Mouse (Mus musculus) stomach, embryonic 15.5 days (tissue): ENCODE results near the gene Rab11fip4. TPM values are rescaled to one million over a fixed set of nuclear protein-coding genes. Genes with fewer than 3 reads are reported as not detected.

Source experiments
- ATAC-seq: fragments of 200-750 bp; cut with Nextera tagmentation; 2 replicates; pipeline ENCODE4 v1.8.0; 2017; ENCODE audit warnings: low read depth, moderate number of reproducible peaks, moderate TSS enrichment; ENCODE audit not compliant: insufficient read depth, low FRiP score
- H3K27ac ChIP-seq: fragments of 300-500 bp; sonication (generic); 2 replicates; pipeline ENCODE4 v1.5.1; 2015; ENCODE audit warnings: mild to moderate bottlenecking, inconsistent platforms
- H3K27me3 ChIP-seq: fragments of 300-500 bp; sonication (generic); replicated peaks from 2 replicates; pipeline ENCODE4 v1.6.1; 2015; ENCODE audit warnings: inconsistent platforms
- H3K36me3 ChIP-seq: fragments of 300-500 bp; sonication (generic); 2 replicates; pipeline ENCODE4 v1.6.1; 2015; ENCODE audit warnings: inconsistent platforms
- H3K4me1 ChIP-seq: fragments of 300-500 bp; sonication (generic); 2 replicates; pipeline ENCODE4 v1.6.1; 2015; ENCODE audit warnings: inconsistent platforms
- H3K4me2 ChIP-seq: fragments of 300-500 bp; sonication (generic); 2 replicates; pipeline ENCODE4 v1.6.1; 2015; ENCODE audit warnings: mild to moderate bottlenecking, inconsistent platforms
- H3K4me3 ChIP-seq: fragments of 300-500 bp; sonication (generic); replicated peaks from 2 replicates; pipeline ENCODE4 v1.5.1; 2015; ENCODE audit warnings: inconsistent platforms
- H3K9ac ChIP-seq: fragments of 300-500 bp; sonication (generic); 2 replicates; pipeline ENCODE4 v1.6.1; 2015; ENCODE audit warnings: inconsistent platforms
- H3K9me3 ChIP-seq: fragments of 300-500 bp; sonication (generic); 2 replicates; pipeline ENCODE4 v1.6.1; 2016; ENCODE audit warnings: inconsistent platforms
- WGBS: fragments of 180-500 bp; shearing (Covaris S2); methylation state at CpG from one replicate; pipeline ENCODE4 v1.1.7; 2015; 5-methylcytosine and 5-hydroxymethylcytosine counted together
- polyA plus RNA-seq: library from polyadenylated mRNA; unstranded; fragments of >200 nt; fragmentation: Nextera tagmentation; extraction: Ambion mirVana; gene quantifications from 2 replicates; pipeline ENCODE4 v1.2.1, GENCODE M21; 2015

The Rab11fip4 gene
- polyA plus RNA-seq, 1 experiment from 2014 or later, result 2.1 TPM

DNA sequence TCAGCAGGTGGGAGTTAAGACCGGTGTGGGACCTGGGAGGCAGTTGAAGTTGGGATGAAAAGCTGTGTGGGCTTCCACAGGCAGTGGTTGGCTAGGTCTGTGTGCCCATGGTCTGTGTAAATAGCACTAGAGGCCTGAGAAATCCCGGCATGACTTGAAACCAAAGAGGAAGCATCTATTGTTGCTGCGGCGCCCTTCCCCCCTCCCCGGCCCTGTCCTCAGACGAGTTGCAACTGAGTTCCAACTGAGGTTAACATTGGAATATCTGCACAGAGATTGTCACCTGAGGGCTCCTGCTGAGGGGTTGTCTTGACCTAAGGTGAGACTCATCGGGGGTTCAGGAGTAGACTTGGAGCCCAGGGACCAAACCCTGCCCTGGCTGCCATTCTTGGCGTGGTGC is 82.7 kb downstream of the Rab11fip4 start:
- Histone ChIP-seq H3K4me1 (no peaks in the 10 kb centered on the region), H3K27me3 (no peaks in the 10 kb centered on the region), H3K27ac (0 out of 2 replicates have a peak overlapping the region, but pooled peaks have one; percentile 8), H3K9me3 (no peaks in the 10 kb centered on the region), H3K9ac (no peak overlapping the region), H3K4me2 (no peak overlapping the region), H3K36me3 (no peaks in the 10 kb centered on the region), H3K4me3 (no peak overlapping the region)
- ATAC-seq, result no peak
- WGBS, result 58% methylated on average over 8 of the region's 8 CpGs

DNA sequence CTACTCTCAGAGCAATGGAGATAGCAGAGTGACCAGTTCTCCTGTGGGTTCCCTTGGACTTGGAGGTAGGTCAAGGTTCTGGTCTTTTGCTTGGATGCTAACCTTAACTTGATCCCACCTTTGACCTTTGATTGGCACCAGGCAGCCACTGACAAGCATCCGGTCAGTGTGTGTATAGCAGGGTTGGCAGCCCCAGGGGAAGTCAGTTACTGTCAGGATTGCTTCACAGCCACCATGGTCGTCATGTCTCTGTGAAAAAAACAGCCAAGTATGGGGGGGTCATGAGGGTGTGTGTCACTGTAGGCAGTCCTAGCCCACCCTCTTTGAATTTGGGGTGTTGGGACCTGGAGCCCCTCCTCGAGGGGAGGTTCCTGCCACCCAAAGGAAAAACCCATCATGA is 83.2 kb downstream of the Rab11fip4 start:
- Histone ChIP-seq H3K4me3 (no peak overlapping the region), H3K4me1 (no peaks in the 10 kb centered on the region), H3K27me3 (no peaks in the 10 kb centered on the region), H3K27ac (no peak overlapping the region), H3K9ac (no peak overlapping the region), H3K4me2 (no peak overlapping the region), H3K36me3 (no peaks in the 10 kb centered on the region), H3K9me3 (no peaks in the 10 kb centered on the region)
- WGBS, result 69% methylated on average over 3 of the region's 3 CpGs
- ATAC-seq, result no peak

DNA sequence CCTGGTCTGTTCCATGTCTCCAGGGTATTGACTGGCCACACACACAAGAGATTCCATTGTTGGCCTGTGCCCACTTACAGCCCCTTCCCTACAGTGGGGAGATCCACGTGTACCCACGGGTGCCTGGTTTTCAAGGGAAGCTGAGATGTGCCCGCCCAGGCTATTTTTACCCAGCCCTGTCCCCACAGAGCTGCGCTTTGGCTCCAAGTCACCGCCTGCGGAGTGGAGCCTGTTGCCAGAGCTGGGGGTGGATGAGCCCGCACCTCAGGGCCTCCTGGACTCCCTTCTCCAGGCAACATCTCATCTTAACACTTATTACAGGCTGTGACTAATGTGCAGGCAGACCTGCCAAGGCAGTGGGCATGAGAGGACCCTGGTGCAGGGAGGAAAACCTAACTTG is 83.6 kb downstream of the Rab11fip4 start:
- H3K4me2 ChIP-seq, result no peak overlapping the region
- H3K27me3 ChIP-seq, result no peaks in the 10 kb centered on the region
- no peaks in the 10 kb centered on the region for H3K36me3 ChIP-seq
- H3K27ac ChIP-seq, result no peak overlapping the region
- no peaks in the 10 kb centered on the region for H3K9me3 ChIP-seq
- H3K4me1 ChIP-seq, result no peaks in the 10 kb centered on the region
- no peak for ATAC-seq
- H3K9ac ChIP-seq, result no peak overlapping the region
- H3K4me3 ChIP-seq, result no peak overlapping the region
- 76% methylated on average over 7 of the region's 7 CpGs for WGBS

DNA sequence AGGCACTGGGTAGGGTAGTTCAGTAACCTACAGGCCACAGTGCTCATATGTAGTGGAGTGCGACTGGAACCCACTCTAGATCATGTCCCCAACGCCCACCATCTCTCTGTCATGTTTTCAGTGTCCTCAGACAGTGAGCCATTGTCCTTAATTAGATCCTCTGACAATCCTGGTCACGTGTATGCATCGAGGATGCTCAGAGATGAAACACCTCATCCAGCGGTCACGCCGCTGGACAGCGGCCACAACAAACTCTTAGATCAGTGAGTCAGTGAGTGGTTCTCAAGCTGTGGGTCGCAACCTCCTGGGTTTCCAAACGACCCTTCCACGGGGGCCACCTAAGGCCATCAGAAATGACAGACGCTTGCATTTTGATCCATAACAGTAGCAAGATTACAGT is 84.3 kb downstream of the Rab11fip4 start:
- Histone ChIP-seq H3K36me3 (no peaks in the 10 kb centered on the region), H3K9ac (no peak overlapping the region), H3K4me3 (no peak overlapping the region), H3K27me3 (no peaks in the 10 kb centered on the region), H3K27ac (no peak overlapping the region), H3K9me3 (no peaks in the 10 kb centered on the region), H3K4me2 (no peak overlapping the region), H3K4me1 (no peaks in the 10 kb centered on the region)
- no peak for ATAC-seq
- WGBS, result 73% methylated on average over 12 of the region's 12 CpGs

DNA sequence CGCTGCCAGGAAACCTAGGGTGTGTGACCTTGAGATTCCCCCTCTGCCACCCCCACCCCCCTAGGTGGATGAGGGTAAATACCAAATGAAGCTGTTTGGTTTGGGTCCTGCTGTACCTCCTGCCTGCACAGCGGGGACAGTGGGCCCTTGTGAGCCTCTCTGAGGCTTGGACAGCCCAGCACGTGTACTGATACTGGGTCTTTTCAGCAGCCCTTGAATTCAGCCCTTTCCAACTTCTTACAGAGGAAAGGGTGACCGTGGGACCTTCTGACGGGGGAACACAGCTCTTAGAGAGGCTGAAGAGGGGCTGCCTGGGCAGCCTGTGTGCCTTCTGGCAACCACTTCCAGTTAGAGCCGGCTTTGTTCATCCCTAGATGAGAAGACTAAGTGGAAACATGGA is 85.0 kb downstream of the Rab11fip4 start:
- no peak overlapping the region for H3K9ac ChIP-seq
- no peak overlapping the region for H3K27ac ChIP-seq
- no peaks in the 10 kb centered on the region for H3K27me3 ChIP-seq
- H3K4me2 ChIP-seq, result no peak overlapping the region
- no peaks in the 10 kb centered on the region for H3K9me3 ChIP-seq
- WGBS, result 65% methylated on average over 6 of the region's 6 CpGs
- ATAC-seq, result no peak
- H3K4me3 ChIP-seq, result no peak overlapping the region
- H3K4me1 ChIP-seq, result no peaks in the 10 kb centered on the region
- no peaks in the 10 kb centered on the region for H3K36me3 ChIP-seq

DNA sequence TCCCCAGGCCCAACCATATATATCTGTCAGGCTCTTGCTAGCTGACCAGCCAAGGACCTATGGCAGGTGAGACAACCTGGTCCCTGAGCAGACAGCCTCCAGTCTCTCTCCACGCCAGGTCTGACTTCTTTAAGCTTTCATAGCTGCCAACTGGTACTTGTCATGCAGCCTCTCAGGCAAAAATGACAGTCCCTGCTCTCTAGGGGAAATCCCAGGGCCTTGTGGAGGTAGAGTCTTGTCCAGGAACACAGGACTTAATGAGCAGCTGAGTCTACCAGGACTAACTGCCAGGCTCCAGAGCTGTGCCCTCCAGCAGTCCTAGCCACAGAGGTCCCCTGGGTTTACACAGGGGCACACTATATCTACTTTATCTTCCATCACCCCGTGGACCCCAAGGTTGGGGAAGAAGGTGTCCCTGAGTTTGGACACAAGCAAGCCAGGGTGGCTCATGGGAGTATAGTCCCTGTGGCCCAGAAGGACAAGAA is 85.5 kb downstream of the Rab11fip4 start:
- Histone ChIP-seq H3K36me3 (no peaks in the 10 kb centered on the region), H3K27ac (no peak overlapping the region), H3K27me3 (no peaks in the 10 kb centered on the region), H3K4me2 (no peak overlapping the region), H3K9ac (no peak overlapping the region), H3K9me3 (no peaks in the 10 kb centered on the region), H3K4me3 (no peak overlapping the region), H3K4me1 (no peaks in the 10 kb centered on the region)
- WGBS, result 67% methylated on average over 2 of the region's 2 CpGs
- no peak for ATAC-seq

DNA sequence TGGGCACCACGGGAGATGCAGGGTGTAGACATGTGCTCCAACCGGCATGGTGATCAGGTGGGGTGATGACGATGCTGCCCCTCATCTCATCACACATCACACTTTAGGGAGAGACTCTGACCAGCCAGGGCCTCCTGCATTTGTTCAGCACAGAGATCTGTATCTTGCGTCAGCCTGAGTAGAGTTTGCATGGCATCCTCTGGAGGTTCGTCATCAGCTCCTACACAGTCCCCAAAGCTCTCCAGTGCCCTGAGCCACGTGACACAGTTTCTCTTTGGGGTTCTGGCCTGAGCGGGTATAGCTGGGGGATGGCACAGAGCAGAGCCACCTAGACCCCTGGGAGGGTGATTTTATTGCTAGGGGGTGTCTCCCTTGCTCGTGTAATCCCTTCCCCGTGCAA is 86.4 kb downstream of the Rab11fip4 start:
- Histone ChIP-seq H3K9me3 (no peaks in the 10 kb centered on the region), H3K36me3 (no peaks in the 10 kb centered on the region), H3K27me3 (no peaks in the 10 kb centered on the region), H3K4me3 (no peak overlapping the region), H3K9ac (no peak overlapping the region), H3K4me2 (no peak overlapping the region), H3K27ac (no peak overlapping the region), H3K4me1 (no peaks in the 10 kb centered on the region)
- 81% methylated on average over 9 of the region's 9 CpGs for WGBS
- ATAC-seq, result no peak

DNA sequence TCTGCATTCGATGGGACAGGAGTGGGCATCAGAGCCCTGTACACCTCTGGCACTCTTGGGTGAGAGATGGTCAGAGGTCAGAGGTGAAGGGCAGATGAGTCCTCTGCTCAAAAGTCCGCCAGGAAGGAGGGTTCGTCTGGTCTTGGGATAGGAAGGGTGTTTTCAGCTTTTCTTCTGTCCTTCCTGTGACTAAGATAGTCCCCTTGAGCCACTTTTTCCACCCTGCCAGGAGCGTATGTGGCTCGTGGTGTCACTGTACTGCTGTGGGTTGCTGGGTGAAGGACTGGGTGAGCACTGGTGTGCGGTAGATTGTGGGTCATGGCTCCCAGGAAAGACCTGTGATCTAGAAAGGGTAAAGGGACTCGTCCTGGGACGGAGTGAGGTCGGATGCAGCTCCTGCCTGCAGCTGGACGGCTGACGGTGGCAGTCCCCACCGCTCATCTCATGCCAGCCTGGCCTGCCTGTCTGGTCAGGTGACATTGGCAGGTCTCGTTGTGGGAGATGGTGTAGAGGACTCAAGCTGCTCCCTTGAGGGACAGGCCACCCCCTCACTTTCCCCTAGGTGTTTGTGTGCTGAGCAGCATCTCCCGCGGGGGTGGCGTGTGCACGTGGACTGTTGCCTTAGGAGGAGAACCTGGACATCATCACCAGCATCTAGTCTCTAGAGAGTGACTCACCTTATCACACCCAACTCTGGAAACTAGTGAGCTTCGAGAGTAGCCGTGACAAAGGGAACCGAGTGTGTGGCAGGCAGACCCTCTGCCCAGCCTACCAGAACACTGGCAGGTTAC is 87.5 kb downstream of the Rab11fip4 start:
- H3K4me3 ChIP-seq, result no peak overlapping the region
- 84% methylated on average over 20 of the region's 20 CpGs for WGBS
- no peaks in the 10 kb centered on the region for H3K4me1 ChIP-seq
- no peaks in the 10 kb centered on the region for H3K36me3 ChIP-seq
- no peak overlapping the region for H3K27ac ChIP-seq
- no peak overlapping the region for H3K9ac ChIP-seq
- ATAC-seq, result no peak
- no peak overlapping the region for H3K4me2 ChIP-seq
- H3K9me3 ChIP-seq, result no peaks in the 10 kb centered on the region
- H3K27me3 ChIP-seq, result no peaks in the 10 kb centered on the region

DNA sequence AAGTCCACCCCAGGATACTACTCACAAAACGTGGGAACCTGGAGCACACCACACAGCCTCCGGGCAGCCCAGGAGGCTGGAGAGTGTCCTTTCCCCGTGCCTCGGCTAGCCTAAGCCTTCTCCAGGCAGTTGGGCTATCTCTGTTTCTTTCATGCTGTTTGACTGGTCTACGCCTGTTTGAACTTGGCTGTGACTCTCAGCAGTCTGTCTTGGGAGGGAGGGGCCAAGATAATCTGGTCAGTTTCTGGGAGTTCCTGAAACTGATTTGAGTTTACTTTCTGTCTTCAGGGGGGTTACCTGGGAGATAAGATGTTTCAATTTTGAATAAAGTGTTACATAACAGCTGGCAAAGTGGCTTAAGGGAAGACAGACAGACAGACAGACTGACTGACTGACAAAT is 88.9 kb downstream of the Rab11fip4 start:
- Histone ChIP-seq H3K36me3 (no peaks in the 10 kb centered on the region), H3K9me3 (no peaks in the 10 kb centered on the region), H3K9ac (no peak overlapping the region), H3K4me2 (no peak overlapping the region), H3K27ac (no peak overlapping the region), H3K27me3 (no peaks in the 10 kb centered on the region), H3K4me1 (no peaks in the 10 kb centered on the region), H3K4me3 (no peak overlapping the region)
- ATAC-seq, result no peak
- WGBS, result 70% methylated on average over 5 of the region's 5 CpGs

DNA sequence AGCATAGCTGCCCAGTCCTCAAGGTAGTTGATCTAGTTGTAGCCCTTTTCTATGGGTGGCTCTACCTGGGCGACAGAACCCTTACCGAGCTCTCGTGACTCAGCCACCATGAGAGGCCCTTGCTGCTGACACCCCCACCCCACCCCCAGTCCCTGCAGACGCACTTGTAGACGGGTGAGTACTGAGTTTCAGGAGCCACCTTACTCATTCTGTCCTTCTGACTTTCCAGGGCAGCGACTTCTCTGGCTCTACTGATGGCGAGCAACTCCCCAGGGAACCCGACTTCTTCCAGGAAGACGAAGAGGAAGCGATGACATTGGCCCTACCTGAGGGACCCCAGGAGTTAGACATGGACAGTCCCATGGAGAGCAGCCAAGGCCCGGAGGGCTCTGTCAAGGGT is 89.5 kb downstream of the Rab11fip4 start:
- Histone ChIP-seq H3K9me3 (no peaks in the 10 kb centered on the region), H3K36me3 (no peaks in the 10 kb centered on the region), H3K4me3 (no peak overlapping the region), H3K4me2 (no peak overlapping the region), H3K9ac (no peak overlapping the region), H3K4me1 (no peaks in the 10 kb centered on the region), H3K27ac (no peak overlapping the region), H3K27me3 (no peaks in the 10 kb centered on the region)
- ATAC-seq, result no peak
- WGBS, result 83% methylated on average over 11 of the region's 11 CpGs

DNA sequence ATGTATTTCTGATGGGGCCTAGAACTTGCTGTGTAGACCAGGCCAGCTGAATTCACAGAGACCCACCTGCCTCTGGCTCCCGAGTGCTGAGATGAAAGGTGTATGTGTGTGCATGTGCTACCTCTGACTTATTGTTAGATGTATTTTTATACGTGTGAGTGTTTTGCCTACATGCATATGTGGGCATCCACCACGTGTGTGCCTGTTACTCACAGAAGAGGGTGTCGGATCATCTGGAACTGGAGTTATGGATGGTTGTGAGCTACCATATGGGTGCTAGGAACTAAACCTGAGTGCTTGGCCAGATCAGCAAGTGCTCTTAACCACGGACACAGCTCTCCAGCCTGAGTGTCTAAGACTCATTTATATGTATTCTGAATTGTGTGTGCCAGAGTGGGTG is 90.2 kb downstream of the Rab11fip4 start:
- Histone ChIP-seq H3K4me2 (no peak overlapping the region), H3K9me3 (no peaks in the 10 kb centered on the region), H3K27ac (no peak overlapping the region), H3K4me1 (no peaks in the 10 kb centered on the region), H3K9ac (no peak overlapping the region), H3K36me3 (no peaks in the 10 kb centered on the region), H3K4me3 (no peak overlapping the region), H3K27me3 (no peaks in the 10 kb centered on the region)
- no peak for ATAC-seq
- whole genome bisulfite sequencing, result 78% methylated on average over 5 of the region's 5 CpGs

DNA sequence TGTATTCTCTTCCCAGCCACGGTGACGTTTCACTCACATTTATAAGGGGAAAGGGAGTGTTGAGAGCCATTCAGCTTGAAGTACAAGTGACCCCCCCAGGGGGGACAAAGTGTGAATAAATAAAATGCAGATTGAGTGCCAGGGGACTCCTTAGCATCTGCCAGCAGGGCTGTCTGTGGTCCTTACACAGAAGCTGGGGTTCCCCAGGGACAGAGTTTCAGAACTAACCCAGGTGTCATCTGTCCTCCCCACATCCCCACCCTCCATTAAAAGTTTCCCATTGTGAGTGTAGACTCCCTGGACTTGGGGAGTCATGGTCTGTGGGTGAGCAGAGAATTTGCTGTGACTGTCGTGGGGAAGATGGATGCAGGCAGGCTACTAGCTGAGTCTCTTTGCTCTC is 90.8 kb downstream of the Rab11fip4 start:
- no peak overlapping the region for H3K4me2 ChIP-seq
- no peak overlapping the region for H3K9ac ChIP-seq
- H3K27ac ChIP-seq, result no peak overlapping the region
- ATAC-seq, result no peak
- H3K36me3 ChIP-seq, result no peaks in the 10 kb centered on the region
- no peak overlapping the region for H3K4me3 ChIP-seq
- H3K9me3 ChIP-seq, result no peaks in the 10 kb centered on the region
- H3K27me3 ChIP-seq, result no peaks in the 10 kb centered on the region
- H3K4me1 ChIP-seq, result no peaks in the 10 kb centered on the region
- WGBS, result 58% methylated on average over 3 of the region's 3 CpGs

DNA sequence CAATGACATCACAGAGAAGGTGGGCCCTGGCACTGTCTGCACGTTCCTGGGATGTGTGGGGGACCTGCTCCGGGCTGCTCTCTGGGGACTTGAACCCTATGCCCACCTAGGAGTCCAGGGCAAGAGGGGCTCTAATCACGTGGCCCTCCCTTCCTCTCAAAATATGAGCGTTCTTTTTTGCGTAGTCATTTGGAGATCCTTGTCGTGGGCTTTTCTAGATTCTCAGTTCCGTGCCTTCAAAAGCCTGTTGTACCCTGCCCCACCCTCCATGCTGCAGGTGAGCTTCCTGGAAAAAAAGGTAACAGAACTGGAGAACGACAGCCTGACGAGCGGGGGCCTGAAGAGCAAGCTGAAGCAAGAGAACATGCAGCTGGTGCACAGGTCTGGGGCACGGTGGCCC is 94.1 kb downstream of the Rab11fip4 start:
- Histone ChIP-seq H3K27ac (no peak overlapping the region), H3K9me3 (no peaks in the 10 kb centered on the region), H3K4me3 (no peak overlapping the region), H3K4me2 (no peak overlapping the region), H3K27me3 (no peaks in the 10 kb centered on the region), H3K4me1 (no peaks in the 10 kb centered on the region), H3K9ac (no peak overlapping the region), H3K36me3 (peaks cover 2% of the 10 kb centered on the region; the same call in 1 of the 2 replicates)
- 82% methylated on average over 11 of the region's 11 CpGs for WGBS
- no peak for ATAC-seq
